Mouse (Mus musculus): ENCODE measurements around the gene Cyp4a31. TPM values are rescaled to one million over a fixed set of nuclear protein-coding genes. Genes with fewer than 3 reads are reported as not detected.
"Not testable (repeated sequence)": the region's sequence is repeated elsewhere in the genome, so short reads cannot be mapped to it uniquely, and the experiment has no call there.

Cyp4a31 gene
- polyA plus RNA-seq (2011; ENCODE audit: insufficient read depth, insufficient read length, low read depth, missing spikeins) = not detected in 2 replicates

DNA sequence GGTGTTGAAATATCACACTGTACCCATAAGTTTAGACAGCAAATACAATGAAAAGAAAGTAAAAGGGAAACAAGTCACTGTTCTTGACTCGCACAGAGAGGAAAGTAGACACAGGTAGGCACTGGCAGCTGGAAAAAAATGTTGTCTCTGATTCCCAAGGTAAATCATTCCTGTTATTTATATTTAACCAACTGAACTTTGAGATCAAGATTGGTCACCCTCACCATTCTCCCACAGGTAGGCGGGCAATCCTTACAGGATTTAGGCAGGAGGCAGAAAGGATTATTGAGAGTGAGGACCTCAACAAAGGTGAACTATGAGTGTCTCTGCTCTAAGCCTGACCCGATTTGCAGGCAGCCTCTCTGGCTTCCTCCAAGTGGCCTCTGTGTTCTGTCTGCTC lies at the start of gene Cyp4a31:
Cyp4a31 (plus strand) TSS at position 249 of the 400 bp plus-strand sequence.
- no peak for TF ChIP-seq EP300 (IDR thresholded peaks at IDR 0.05; ENCODE audit: insufficient read depth, low read depth, low read length)
- TF ChIP-seq POLR2A (IDR thresholded peaks at IDR 0.05; ENCODE audit: insufficient read depth, low read length) = no peak
- TF ChIP-seq CTCF (IDR thresholded peaks at IDR 0.05; ENCODE audit: low read depth, low read length) = no peak
- H3K9me3 ChIP-seq (replicated peaks; ENCODE audit: control insufficient read depth, insufficient read depth, low read length, poor library complexity, severe bottlenecking) = peaks cover 4% of the 10 kb centered on the region
- H3K9ac ChIP-seq (ENCODE audit: low read depth, poor library complexity, severe bottlenecking) = no peak within 1 kb of the TSS
- H3K4me3 ChIP-seq (ENCODE audit: low read depth, low read length) = no peak within 1 kb of the TSS
- H3K36me3 ChIP-seq (ENCODE audit: control insufficient read depth, insufficient read depth, low read length, poor library complexity, severe bottlenecking) = no peaks in the 10 kb centered on the region
- peaks cover 3% of the 10 kb centered on the region for H3K4me1 ChIP-seq (ENCODE audit: control insufficient read depth, insufficient read depth, low read length)
- no peak within 1 kb of the TSS for H3K27ac ChIP-seq (ENCODE audit: insufficient read depth, low read length)
- H3K27me3 ChIP-seq (ENCODE audit: control insufficient read depth, insufficient read depth, low read length, poor library complexity, severe bottlenecking) = no peaks in the 10 kb centered on the region

DNA sequence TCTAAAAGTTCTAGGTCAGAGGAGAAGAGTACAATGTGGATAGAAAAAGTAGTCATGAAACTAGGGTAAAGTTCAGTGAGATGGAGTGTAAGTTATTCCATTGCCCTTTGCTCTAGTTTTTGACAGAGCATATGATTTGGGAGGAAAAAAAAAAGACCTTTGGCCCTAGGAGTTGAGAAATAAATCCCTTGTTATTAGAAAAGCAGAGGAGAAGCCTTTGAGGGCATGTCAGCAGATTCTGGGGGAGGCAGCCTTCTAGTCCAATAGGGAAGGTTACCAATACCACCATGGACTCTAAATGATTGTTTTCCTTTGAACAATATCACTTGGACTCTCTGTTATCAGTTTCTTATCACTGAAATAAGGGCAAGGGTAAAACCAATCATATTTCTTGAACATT lies 49.5 kb upstream of the Cyp4a31 start:
- H3K4me3 ChIP-seq (ENCODE audit: low read depth, low read length); H3K9me3 ChIP-seq (replicated peaks; ENCODE audit: control insufficient read depth, insufficient read depth, low read length, poor library complexity, severe bottlenecking); H3K4me1 ChIP-seq (ENCODE audit: control insufficient read depth, insufficient read depth, low read length); H3K36me3 ChIP-seq (ENCODE audit: control insufficient read depth, insufficient read depth, low read length, poor library complexity, severe bottlenecking); H3K27me3 ChIP-seq (ENCODE audit: control insufficient read depth, insufficient read depth, low read length, poor library complexity, severe bottlenecking); H3K27ac ChIP-seq (ENCODE audit: insufficient read depth, low read length); H3K9ac ChIP-seq (ENCODE audit: low read depth, poor library complexity, severe bottlenecking): not testable (repeated sequence)

- H3K9ac ChIP-seq (ENCODE audit: low read depth, poor library complexity, severe bottlenecking); H3K4me1 ChIP-seq (ENCODE audit: control insufficient read depth, insufficient read depth, low read length); H3K36me3 ChIP-seq (ENCODE audit: control insufficient read depth, insufficient read depth, low read length, poor library complexity, severe bottlenecking); H3K4me3 ChIP-seq (ENCODE audit: low read depth, low read length); H3K27me3 ChIP-seq (ENCODE audit: control insufficient read depth, insufficient read depth, low read length, poor library complexity, severe bottlenecking); H3K27ac ChIP-seq (ENCODE audit: insufficient read depth, low read length); H3K9me3 ChIP-seq (replicated peaks; ENCODE audit: control insufficient read depth, insufficient read depth, low read length, poor library complexity, severe bottlenecking): not testable (repeated sequence)
These were observed 45.4 kb upstream of the Cyp4a31 start, which contains the start of gene Cyp4a10 for GRCm38 (mm10) chr4:115518000-115518399. Cyp4a10 (plus strand) TSS chr4:115518264.

DNA sequence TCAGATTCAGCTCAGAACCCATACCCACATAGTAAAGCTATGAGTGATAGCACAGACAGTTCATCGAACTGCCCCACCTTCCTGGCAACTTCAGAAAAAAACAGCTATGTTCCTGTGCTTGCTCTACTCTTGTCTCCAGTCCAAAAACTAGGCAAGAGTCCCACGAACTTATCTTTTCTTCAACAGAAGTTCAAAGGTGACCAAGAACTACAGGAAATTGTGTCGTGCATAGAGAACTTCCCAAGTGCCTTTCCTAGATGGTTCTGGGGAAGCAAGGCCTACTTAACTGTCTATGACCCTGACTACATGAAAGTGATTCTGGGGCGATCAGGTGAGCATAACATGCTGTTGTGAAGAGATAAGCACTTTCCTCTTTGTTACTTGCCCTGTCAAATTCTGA lies 44.0 kb upstream of the Cyp4a31 start:
- 0 out of 2 replicates have a peak, but pooled peaks cover 3% of the 10 kb centered on the region for H3K9me3 ChIP-seq (replicated peaks; ENCODE audit: control insufficient read depth, insufficient read depth, low read length, poor library complexity, severe bottlenecking)
- H3K9ac ChIP-seq (ENCODE audit: low read depth, poor library complexity, severe bottlenecking) = no peak overlapping the region
- H3K4me1 ChIP-seq (ENCODE audit: control insufficient read depth, insufficient read depth, low read length) = no peaks in the 10 kb centered on the region
- H3K27me3 ChIP-seq (ENCODE audit: control insufficient read depth, insufficient read depth, low read length, poor library complexity, severe bottlenecking) = no peaks in the 10 kb centered on the region
- H3K4me3 ChIP-seq (ENCODE audit: low read depth, low read length) = no peak overlapping the region
- H3K27ac ChIP-seq (ENCODE audit: insufficient read depth, low read length) = no peak overlapping the region
- TF ChIP-seq EP300 (IDR thresholded peaks at IDR 0.05; ENCODE audit: insufficient read depth, low read depth, low read length) (no peak), POLR2A (IDR thresholded peaks at IDR 0.05; ENCODE audit: insufficient read depth, low read length) (no peak), CTCF (IDR thresholded peaks at IDR 0.05; ENCODE audit: low read depth, low read length) (no peak)
- no peaks in the 10 kb centered on the region for H3K36me3 ChIP-seq (ENCODE audit: control insufficient read depth, insufficient read depth, low read length, poor library complexity, severe bottlenecking)

DNA sequence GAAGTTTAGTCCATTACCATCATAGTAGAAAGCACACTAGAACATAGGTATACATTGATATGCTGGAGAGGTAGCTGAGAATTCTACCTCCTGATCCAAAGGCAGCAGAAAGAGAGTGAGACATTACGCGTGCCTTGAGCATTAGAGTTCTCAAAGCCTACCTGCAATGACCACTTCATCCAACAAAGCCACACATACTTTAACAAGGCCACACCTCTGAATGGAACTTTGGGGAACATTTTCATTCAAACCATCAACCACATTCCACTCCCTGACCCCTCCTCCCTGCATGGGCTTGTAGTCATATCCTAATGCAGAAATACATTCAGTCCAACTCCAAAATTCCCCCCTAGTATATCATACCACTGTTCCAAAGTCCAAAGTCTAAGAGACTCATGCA lies 41.7 kb upstream of the Cyp4a31 start:
- H3K27me3 ChIP-seq (ENCODE audit: control insufficient read depth, insufficient read depth, low read length, poor library complexity, severe bottlenecking) = no peaks in the 10 kb centered on the region
- no peaks in the 10 kb centered on the region for H3K4me1 ChIP-seq (ENCODE audit: control insufficient read depth, insufficient read depth, low read length)
- H3K4me3 ChIP-seq (ENCODE audit: low read depth, low read length) = no peak overlapping the region
- TF ChIP-seq CTCF (IDR thresholded peaks at IDR 0.05; ENCODE audit: low read depth, low read length) (no peak), EP300 (IDR thresholded peaks at IDR 0.05; ENCODE audit: insufficient read depth, low read depth, low read length) (no peak), POLR2A (IDR thresholded peaks at IDR 0.05; ENCODE audit: insufficient read depth, low read length) (no peak)
- H3K27ac ChIP-seq (ENCODE audit: insufficient read depth, low read length) = no peak overlapping the region
- no peak overlapping the region for H3K9ac ChIP-seq (ENCODE audit: low read depth, poor library complexity, severe bottlenecking)
- H3K9me3 ChIP-seq (replicated peaks; ENCODE audit: control insufficient read depth, insufficient read depth, low read length, poor library complexity, severe bottlenecking) = 0 out of 2 replicates have a peak, but pooled peaks cover 3% of the 10 kb centered on the region
- no peaks in the 10 kb centered on the region for H3K36me3 ChIP-seq (ENCODE audit: control insufficient read depth, insufficient read depth, low read length, poor library complexity, severe bottlenecking)

DNA sequence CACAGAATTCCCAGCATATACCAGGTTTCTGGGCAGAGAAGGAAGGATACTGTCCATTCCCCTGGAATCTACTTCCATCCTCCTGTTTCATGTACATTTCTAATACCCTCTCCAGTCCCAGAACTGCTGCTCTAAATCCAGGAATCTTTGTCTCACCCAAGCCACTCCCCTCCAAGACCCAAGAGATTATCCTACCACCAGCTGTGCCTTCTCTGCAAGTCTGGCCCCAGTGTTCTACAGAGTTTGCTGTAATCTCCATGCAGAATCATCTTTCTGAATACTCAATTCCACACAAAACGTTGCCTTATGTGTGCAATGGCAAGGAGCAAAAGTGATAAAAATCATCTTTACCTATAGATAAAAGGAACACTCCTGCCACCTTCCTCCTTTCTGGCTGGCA lies 18.3 kb upstream of the Cyp4a31 start:
- no peak for TF ChIP-seq CTCF (IDR thresholded peaks at IDR 0.05; ENCODE audit: low read depth, low read length)
- no peak for TF ChIP-seq EP300 (IDR thresholded peaks at IDR 0.05; ENCODE audit: insufficient read depth, low read depth, low read length)
- no peak for TF ChIP-seq POLR2A (IDR thresholded peaks at IDR 0.05; ENCODE audit: insufficient read depth, low read length)
- Histone ChIP-seq H3K27me3 (ENCODE audit: control insufficient read depth, insufficient read depth, low read length, poor library complexity, severe bottlenecking) (no peaks in the 10 kb centered on the region), H3K9ac (ENCODE audit: low read depth, poor library complexity, severe bottlenecking) (no peak overlapping the region), H3K27ac (ENCODE audit: insufficient read depth, low read length) (no peak overlapping the region), H3K4me1 (ENCODE audit: control insufficient read depth, insufficient read depth, low read length) (no peaks in the 10 kb centered on the region), H3K4me3 (ENCODE audit: low read depth, low read length) (no peak overlapping the region), H3K36me3 (ENCODE audit: control insufficient read depth, insufficient read depth, low read length, poor library complexity, severe bottlenecking) (no peaks in the 10 kb centered on the region), H3K9me3 (replicated peaks; ENCODE audit: control insufficient read depth, insufficient read depth, low read length, poor library complexity, severe bottlenecking) (no peaks in the 10 kb centered on the region; the same call in none of the 2 replicates)

All from ES-Bruce4 (cell line).